Mouse (Mus musculus): Measurements from ENCODE around the gene Smcr8. TPM values are rescaled to one million over a fixed set of nuclear protein-coding genes. Genes with fewer than 3 reads are reported as not detected.

Gene Smcr8
- total RNA-seq (2023) = 47.2 and 65.6 TPM in 2 replicates

GRCm38 (mm10) chr11:60776829-60777740 lies at the start of gene Smcr8, which contains the start of gene Top3a:
Gene Smcr8, plus strand, starts transcription at chr11:60777524.
Gene Top3a, minus strand, starts transcription at chr11:60777365.

DNA sequence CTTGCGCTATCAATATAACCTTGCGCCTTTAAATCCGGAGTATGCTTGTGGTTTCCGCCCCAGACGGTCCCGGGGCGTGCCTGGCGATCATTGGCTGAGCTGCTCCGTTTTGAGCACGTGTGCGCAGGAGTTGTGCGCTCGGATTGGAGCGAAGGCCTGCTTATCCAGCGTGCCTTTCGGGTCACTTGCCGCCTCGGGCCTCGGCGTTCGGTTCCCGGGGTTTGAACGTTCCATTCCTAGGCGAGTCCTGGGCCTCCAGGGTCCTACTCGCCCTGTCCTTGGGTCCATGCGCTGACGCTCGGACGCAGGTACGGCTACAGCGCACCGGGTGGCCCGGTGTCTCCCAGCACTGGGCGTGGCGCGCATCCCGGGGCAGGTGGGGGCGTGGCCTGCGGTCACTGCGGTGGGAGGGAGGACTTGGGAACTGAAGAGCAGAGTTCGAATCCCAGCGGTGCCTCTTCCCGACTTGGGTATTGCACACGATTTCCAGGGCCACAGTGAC lies 49.0 kb upstream of the Smcr8 start, which contains the start of gene Mief2:
Gene Mief2, plus strand, starts transcription at position 139 of the 502 bp plus-strand sequence.

DNA sequence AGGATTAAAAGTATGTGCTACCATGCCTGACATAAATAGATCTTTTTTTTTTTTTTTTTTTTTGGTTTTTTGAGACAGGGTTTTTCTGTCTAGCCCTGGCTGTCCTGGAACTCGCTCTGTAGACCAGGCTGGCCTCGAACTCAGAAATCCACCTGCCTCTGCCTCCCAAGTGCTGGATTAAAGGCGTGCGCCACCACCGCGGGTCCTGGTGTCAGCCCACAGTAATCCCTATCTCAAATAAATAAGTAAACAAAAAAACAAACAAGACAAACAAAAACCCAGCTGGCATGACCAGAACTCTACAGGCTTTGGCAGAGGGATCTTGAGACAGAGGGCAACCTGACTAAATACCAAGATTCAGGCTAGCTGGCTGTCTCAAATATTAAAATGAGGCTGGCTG lies 34.3 kb downstream of the Smcr8 start, which contains the start of gene Shmt1:
Gene Shmt1, minus strand, starts transcription at position 101 of the 400 bp plus-strand sequence.

DNA sequence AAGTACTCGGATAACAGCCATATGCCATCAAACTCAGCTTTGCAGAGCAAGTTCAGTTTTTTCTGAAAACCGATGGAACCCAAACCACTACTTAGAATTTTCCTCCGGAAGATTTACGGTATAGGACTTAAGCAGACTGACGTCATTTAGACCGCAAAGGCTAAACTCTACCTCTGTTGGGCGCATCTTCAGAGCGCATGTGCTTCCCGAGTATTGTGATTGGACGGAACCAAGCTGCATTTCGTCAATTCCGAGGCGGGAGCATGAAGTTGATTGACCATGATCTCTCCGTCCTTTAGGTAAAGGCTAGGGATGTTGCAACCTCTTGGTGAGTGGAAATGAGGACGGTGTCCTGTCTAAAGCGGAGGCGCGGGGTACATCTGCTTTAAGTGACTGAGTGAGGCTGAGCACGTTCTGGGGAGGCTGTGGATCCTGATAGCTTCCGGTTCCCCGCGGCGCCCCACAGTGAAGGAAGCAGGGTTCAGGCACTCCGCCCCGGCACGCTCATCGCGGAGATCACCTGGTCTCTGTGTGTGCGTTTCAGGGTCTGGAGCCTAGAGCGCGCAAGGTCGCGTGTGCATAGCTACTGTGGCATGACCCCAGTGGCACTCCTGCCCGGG lies 53.2 kb downstream of the Smcr8 start, which contains the start of gene Dhrs7b:
Gene Dhrs7b, plus strand, starts transcription at position 199 of the 620 bp plus-strand sequence.

Other genes starting within 250 kb of the Smcr8 start
- gene Alkbh5, start 241.1 kb upstream of the Smcr8 start, total RNA-seq (2023) = 37.3 and 44.7 TPM in 2 replicates
- 13.9 and 16.0 TPM in 2 replicates for gene Llgl1, start 77.8 kb upstream of the Smcr8 start, total RNA-seq (2023)
- gene Flii, start 50.3 kb upstream of the Smcr8 start, total RNA-seq (2023) = 223 and 259 TPM in 2 replicates
- gene Mief2, start 49.1 kb upstream of the Smcr8 start, total RNA-seq (2023) = 10.0 and 11.4 TPM in 2 replicates
- gene Top3a, start 159 bp upstream of the Smcr8 start, total RNA-seq (2023) = 8.7 and 13.8 TPM in 2 replicates
- 8.4 and 10.0 TPM in 2 replicates for gene Shmt1, start 34.2 kb downstream of the Smcr8 start, total RNA-seq (2023)
- gene Dhrs7b, start 53.1 kb downstream of the Smcr8 start, total RNA-seq (2023) = 4.8 and 5.3 TPM in 2 replicates
- 14.6 and 16.7 TPM in 2 replicates for gene Tmem11, start 101.7 kb downstream of the Smcr8 start, total RNA-seq (2023)
- 6.0 and 7.4 TPM in 2 replicates for gene Natd1, start 137.2 kb downstream of the Smcr8 start, total RNA-seq (2023)
- gene Map2k3, start 154.5 kb downstream of the Smcr8 start, total RNA-seq (2023) = 135 and 174 TPM in 2 replicates
- not detected in 2 replicates for gene Kcnj12, start 245.0 kb downstream of the Smcr8 start, total RNA-seq (2023)